Mouse (Mus musculus): ENCODE results near the gene H2-Ke6. TPM values are rescaled to one million over a fixed set of nuclear protein-coding genes. Genes with fewer than 3 reads are reported as not detected.

Gene H2-Ke6
- polyA plus RNA-seq, 2 experiments, result 22.3 to 30.6 TPM

- Histone ChIP-seq H3K4me2 (ENCODE audit: low read depth) (peak within 1 kb of the TSS; percentile 74), H3K9me3 (ENCODE audit: control insufficient read depth, low read length) (no peaks in the 10 kb centered on the region), H3K27me3 (ENCODE audit: control insufficient read depth, insufficient read depth, low read length) (no peaks in the 10 kb centered on the region), H3K9ac (replicated peaks) (peak within 1 kb of the TSS; percentile 88), H3K27ac (peak within 1 kb of the TSS; percentile 26), H3K36me3 (replicated peaks; ENCODE audit: control insufficient read depth, insufficient read depth, low read depth) (peaks cover 6% of the 10 kb centered on the region), H3K4me3 (ENCODE audit: insufficient read depth in 1 of 2, low read depth in 2 of 2, low read length in 2 of 2) (peak within 1 kb of the TSS; percentile 69 to 81), H3K4me1 (replicated peaks; ENCODE audit: control insufficient read depth in 2 of 2, insufficient read depth in 2 of 2, low read length in 1 of 2) (peaks cover 4 to 14% of the 10 kb centered on the region in 2 experiments)
- peak; percentile 48 for ATAC-seq (ENCODE audit: insufficient read depth)
- no peak for DNase-seq (ENCODE audit: low read depth in 3 of 3, low spot score in 3 of 3)
- 0% methylated on average over 28 of the region's 58 CpGs for WGBS (ENCODE audit: insufficient replicate concordance)
- no peak for TF ChIP-seq CTCF (IDR thresholded peaks at IDR 0.05; ENCODE audit: low read depth)
- TF ChIP-seq EP300 (IDR thresholded peaks at IDR 0.05; ENCODE audit: low read depth), result no peak
These were observed 3.5 kb downstream of the H2-Ke6 start, which contains the start of gene Ring1 for GRCm38 (mm10) chr17:34024317-34024821. Gene Ring1, minus strand, starts transcription at chr17:34024680.

GRCm38 (mm10) chr17:34023678-34024077 lies 4.2 kb downstream of the H2-Ke6 start:
- Histone ChIP-seq H3K4me1 (replicated peaks; ENCODE audit: control insufficient read depth in 2 of 2, insufficient read depth in 2 of 2, low read length in 1 of 2) (peaks cover 4 to 14% of the 10 kb centered on the region in 2 experiments), H3K9me3 (ENCODE audit: control insufficient read depth, low read length) (no peaks in the 10 kb centered on the region; the same call in 1 of the 2 replicates), H3K9ac (replicated peaks) (peak overlapping the region; percentile 88), H3K4me3 (ENCODE audit: insufficient read depth in 1 of 2, low read depth in 2 of 2, low read length in 2 of 2) (peak overlapping the region; percentile 69 to 81), H3K36me3 (replicated peaks; ENCODE audit: control insufficient read depth, insufficient read depth, low read depth) (peaks cover 4% of the 10 kb centered on the region), H3K27ac (no peak overlapping the region), H3K4me2 (ENCODE audit: low read depth) (peak overlapping the region; percentile 74), H3K27me3 (ENCODE audit: control insufficient read depth, insufficient read depth, low read length) (no peaks in the 10 kb centered on the region)
- TF ChIP-seq EP300 (IDR thresholded peaks at IDR 0.05; ENCODE audit: low read depth), result no peak
- TF ChIP-seq CTCF (IDR thresholded peaks at IDR 0.05; ENCODE audit: low read depth), result no peak
- WGBS (ENCODE audit: insufficient replicate concordance), result 70% methylated on average over 9 of the region's 9 CpGs
- ATAC-seq (ENCODE audit: insufficient read depth) (no peak), DNase-seq (ENCODE audit: low read depth in 3 of 3, low spot score in 3 of 3) (no peak)

- peaks cover 4 to 10% of the 10 kb centered on the region in 2 experiments for H3K4me1 ChIP-seq (replicated peaks; ENCODE audit: control insufficient read depth in 2 of 2, insufficient read depth in 2 of 2, low read length in 1 of 2)
- H3K27ac ChIP-seq, result no peak overlapping the region
- no peak for ATAC-seq (ENCODE audit: insufficient read depth)
- no peak for TF ChIP-seq EP300 (IDR thresholded peaks at IDR 0.05; ENCODE audit: low read depth)
- no peak for TF ChIP-seq CTCF (IDR thresholded peaks at IDR 0.05; ENCODE audit: low read depth)
- no peaks in the 10 kb centered on the region for H3K36me3 ChIP-seq (replicated peaks; ENCODE audit: control insufficient read depth, insufficient read depth, low read depth)
- H3K27me3 ChIP-seq (ENCODE audit: control insufficient read depth, insufficient read depth, low read length), result no peaks in the 10 kb centered on the region
- no peak overlapping the region for H3K9ac ChIP-seq (replicated peaks)
- 91% methylated on average over 20 of the region's 20 CpGs for WGBS (ENCODE audit: insufficient replicate concordance)
- H3K9me3 ChIP-seq (ENCODE audit: control insufficient read depth, low read length), result no peaks in the 10 kb centered on the region; the same call in 1 of the 2 replicates
- DNase-seq (ENCODE audit: low read depth in 3 of 3, low spot score in 3 of 3), result no peak
- H3K4me2 ChIP-seq (ENCODE audit: low read depth), result no peak overlapping the region
- no peak overlapping the region for H3K4me3 ChIP-seq (ENCODE audit: insufficient read depth in 1 of 2, low read depth in 2 of 2, low read length in 2 of 2)
These were observed 4.9 kb downstream of the H2-Ke6 start for GRCm38 (mm10) chr17:34022987-34023386.

- no peak for TF ChIP-seq CTCF (IDR thresholded peaks at IDR 0.05; ENCODE audit: low read depth)
- TF ChIP-seq EP300 (IDR thresholded peaks at IDR 0.05; ENCODE audit: low read depth), result no peak
- Histone ChIP-seq H3K36me3 (replicated peaks; ENCODE audit: control insufficient read depth, insufficient read depth, low read depth) (no peaks in the 10 kb centered on the region), H3K4me3 (ENCODE audit: insufficient read depth in 1 of 2, low read depth in 2 of 2, low read length in 2 of 2) (no peak overlapping the region), H3K4me1 (replicated peaks; ENCODE audit: control insufficient read depth in 2 of 2, insufficient read depth in 2 of 2, low read length in 1 of 2) (peaks cover 4 to 10% of the 10 kb centered on the region in 2 experiments), H3K9me3 (ENCODE audit: control insufficient read depth, low read length) (no peaks in the 10 kb centered on the region; the same call in 1 of the 2 replicates), H3K27ac (no peak overlapping the region), H3K4me2 (ENCODE audit: low read depth) (no peak overlapping the region), H3K27me3 (ENCODE audit: control insufficient read depth, insufficient read depth, low read length) (no peaks in the 10 kb centered on the region), H3K9ac (replicated peaks) (no peak overlapping the region)
- 79% methylated on average over 14 of the region's 14 CpGs for WGBS (ENCODE audit: insufficient replicate concordance)
- ATAC-seq (ENCODE audit: insufficient read depth) (no peak), DNase-seq (ENCODE audit: low read depth in 3 of 3, low spot score in 3 of 3) (no peak)
These were observed 5.5 kb downstream of the H2-Ke6 start for GRCm38 (mm10) chr17:34022414-34022783.

- no peak for DNase-seq (ENCODE audit: low read depth in 3 of 3, low spot score in 3 of 3)
- Histone ChIP-seq H3K27me3 (ENCODE audit: control insufficient read depth, insufficient read depth, low read length) (no peaks in the 10 kb centered on the region), H3K36me3 (replicated peaks; ENCODE audit: control insufficient read depth, insufficient read depth, low read depth) (no peaks in the 10 kb centered on the region), H3K4me1 (replicated peaks; ENCODE audit: control insufficient read depth in 2 of 2, insufficient read depth in 2 of 2, low read length in 1 of 2) (peaks cover under 1 to 5% of the 10 kb centered on the region in 2 experiments; a peak in 2 of 4 replicates), H3K4me2 (ENCODE audit: low read depth) (no peak overlapping the region), H3K9ac (replicated peaks) (no peak overlapping the region), H3K4me3 (ENCODE audit: insufficient read depth in 1 of 2, low read depth in 2 of 2, low read length in 2 of 2) (no peak overlapping the region), H3K27ac (no peak overlapping the region), H3K9me3 (ENCODE audit: control insufficient read depth, low read length) (no peaks in the 10 kb centered on the region; the same call in 1 of the 2 replicates)
- 82% methylated on average over 22 of the region's 23 CpGs for WGBS (ENCODE audit: insufficient replicate concordance)
- no peak for TF ChIP-seq EP300 (IDR thresholded peaks at IDR 0.05; ENCODE audit: low read depth)
- TF ChIP-seq CTCF (IDR thresholded peaks at IDR 0.05; ENCODE audit: low read depth), result no peak
- ATAC-seq (ENCODE audit: insufficient read depth), result no peak
These were observed 6.1 kb downstream of the H2-Ke6 start for GRCm38 (mm10) chr17:34021539-34022413.
